Mouse (Mus musculus) heart, embryonic 10.5 days (tissue): ENCODE measurements around the gene Prcd. TPM values are rescaled to one million over a fixed set of nuclear protein-coding genes. Genes with fewer than 3 reads are reported as not detected.

Experiments
- DNase-seq: peaks from one replicate; pipeline ENCODE4 v3.0.0-alpha.2; 2017; ENCODE audit warnings: low spot score
- H3K27ac ChIP-seq: fragments of 300-500 bp; sonication (generic); 2 replicates; pipeline ENCODE4 v1.5.1; 2016; ENCODE audit warnings: mild to moderate bottlenecking
- H3K27me3 ChIP-seq: fragments of 300-500 bp; sonication (generic); 2 replicates; pipeline ENCODE4 v1.6.1; 2016; ENCODE audit warnings: mild to moderate bottlenecking; ENCODE audit not compliant: poor library complexity, insufficient read depth, severe bottlenecking
- H3K36me3 ChIP-seq: fragments of 300-500 bp; sonication (generic); 2 replicates; pipeline ENCODE4 v1.6.1; 2016; ENCODE audit warnings: mild to moderate bottlenecking, moderate library complexity
- H3K4me1 ChIP-seq: fragments of 300-500 bp; sonication (generic); 2 replicates; pipeline ENCODE4 v1.6.1; 2016; ENCODE audit warnings: mild to moderate bottlenecking
- H3K4me3 ChIP-seq: fragments of 300-500 bp; sonication (generic); 2 replicates; pipeline ENCODE4 v1.5.1; 2016; ENCODE audit warnings: mild to moderate bottlenecking, moderate library complexity
- H3K9me3 ChIP-seq: fragments of 300-500 bp; sonication (generic); 2 replicates; pipeline ENCODE4 v1.6.1; 2016; ENCODE audit warnings: mild to moderate bottlenecking, moderate library complexity
- WGBS: fragments of 180-500 bp; shearing (Covaris S2); methylation state at CpG from one replicate; pipeline ENCODE4 v1.1.7; 2016; 5-methylcytosine and 5-hydroxymethylcytosine counted together
- polyA plus RNA-seq: library from polyadenylated mRNA; unstranded; fragments of >200 nt; fragmentation: Nextera tagmentation; extraction: Ambion mirVana; gene quantifications from 2 replicates; pipeline ENCODE4 v1.2.1, GENCODE M21; 2016

Prcd gene
- polyA plus RNA-seq, 1 experiment from 2014 or later: 0.60 TPM

- Histone ChIP-seq H3K27me3 (peaks cover 51% of the 10 kb centered on the region), H3K36me3 (no peaks in the 10 kb centered on the region), H3K4me1 (peaks cover 25% of the 10 kb centered on the region), H3K4me3 (peak overlapping the region; percentile 61; the same call in 1 of the 2 replicates), H3K27ac (no peak overlapping the region), H3K9me3 (no peaks in the 10 kb centered on the region)
- no peak for DNase-seq
- WGBS: 25% methylated on average over 23 of the region's 23 CpGs
Measured at GRCm38 (mm10) chr11:116695194-116695880, 42.0 kb downstream of the Prcd start.

GRCm38 (mm10) chr11:116696426-116696825 lies 43.1 kb downstream of the Prcd start:
- Histone ChIP-seq H3K36me3 (no peaks in the 10 kb centered on the region), H3K4me1 (peaks cover 28% of the 10 kb centered on the region), H3K9me3 (no peaks in the 10 kb centered on the region), H3K27ac (no peak overlapping the region), H3K27me3 (peaks cover 51% of the 10 kb centered on the region), H3K4me3 (no peak overlapping the region)
- 74% methylated on average over 4 of the region's 4 CpGs for WGBS
- no peak for DNase-seq

GRCm38 (mm10) chr11:116697521-116697920 lies 44.2 kb downstream of the Prcd start:
- Histone ChIP-seq H3K4me3 (no peak overlapping the region), H3K27me3 (peaks cover 51% of the 10 kb centered on the region), H3K9me3 (no peaks in the 10 kb centered on the region), H3K27ac (no peak overlapping the region), H3K4me1 (peaks cover 30% of the 10 kb centered on the region), H3K36me3 (no peaks in the 10 kb centered on the region)
- 58% methylated on average over 9 of the region's 9 CpGs for WGBS
- DNase-seq: no peak

GRCm38 (mm10) chr11:116701377-116701841 lies 48.1 kb downstream of the Prcd start:
- no peaks in the 10 kb centered on the region for H3K9me3 ChIP-seq
- H3K36me3 ChIP-seq: no peaks in the 10 kb centered on the region
- whole genome bisulfite sequencing: 50% methylated on average over 5 of the region's 5 CpGs
- H3K4me3 ChIP-seq: no peak overlapping the region
- H3K27ac ChIP-seq: no peak overlapping the region
- peaks cover 13% of the 10 kb centered on the region for H3K27me3 ChIP-seq
- DNase-seq: no peak
- peaks cover 11% of the 10 kb centered on the region for H3K4me1 ChIP-seq

- no peak for DNase-seq
- peaks cover 5% of the 10 kb centered on the region; the same call in 1 of the 2 replicates for H3K4me1 ChIP-seq
- no peaks in the 10 kb centered on the region for H3K27me3 ChIP-seq
- whole genome bisulfite sequencing: 80% methylated on average over 8 of the region's 8 CpGs
- H3K9me3 ChIP-seq: no peaks in the 10 kb centered on the region
- no peak overlapping the region for H3K27ac ChIP-seq
- H3K4me3 ChIP-seq: no peak overlapping the region
- H3K36me3 ChIP-seq: no peaks in the 10 kb centered on the region
Measured at GRCm38 (mm10) chr11:116704336-116705035, 51.2 kb downstream of the Prcd start.

- H3K4me3 ChIP-seq: no peak overlapping the region
- H3K27me3 ChIP-seq: no peaks in the 10 kb centered on the region
- no peaks in the 10 kb centered on the region for H3K36me3 ChIP-seq
- no peak for DNase-seq
- 89% methylated on average over 10 of the region's 10 CpGs for WGBS
- no peaks in the 10 kb centered on the region for H3K9me3 ChIP-seq
- H3K4me1 ChIP-seq: peaks cover 5% of the 10 kb centered on the region; the same call in 1 of the 2 replicates
- no peak overlapping the region for H3K27ac ChIP-seq
Measured at GRCm38 (mm10) chr11:116705204-116705608, 51.9 kb downstream of the Prcd start.

GRCm38 (mm10) chr11:116706363-116706762 lies 53.0 kb downstream of the Prcd start:
- H3K27ac ChIP-seq: no peak overlapping the region
- H3K4me1 ChIP-seq: peaks cover 3% of the 10 kb centered on the region; the same call in 1 of the 2 replicates
- H3K4me3 ChIP-seq: no peak overlapping the region
- no peaks in the 10 kb centered on the region for H3K36me3 ChIP-seq
- H3K27me3 ChIP-seq: no peaks in the 10 kb centered on the region
- no peak for DNase-seq
- WGBS: 69% methylated on average over 7 of the region's 7 CpGs
- H3K9me3 ChIP-seq: no peaks in the 10 kb centered on the region

GRCm38 (mm10) chr11:116710171-116710570 lies 56.8 kb downstream of the Prcd start:
- H3K4me1 ChIP-seq: no peaks in the 10 kb centered on the region
- H3K27ac ChIP-seq: no peak overlapping the region
- H3K4me3 ChIP-seq: no peak overlapping the region
- 85% methylated on average over 10 of the region's 10 CpGs for WGBS
- H3K27me3 ChIP-seq: no peaks in the 10 kb centered on the region
- H3K36me3 ChIP-seq: no peaks in the 10 kb centered on the region
- DNase-seq: peak; percentile 25
- no peaks in the 10 kb centered on the region for H3K9me3 ChIP-seq

GRCm38 (mm10) chr11:116710793-116711192 lies 57.5 kb downstream of the Prcd start:
- 87% methylated on average over 10 of the region's 10 CpGs for WGBS
- H3K4me1 ChIP-seq: no peaks in the 10 kb centered on the region
- DNase-seq: peak; percentile 71
- H3K36me3 ChIP-seq: no peaks in the 10 kb centered on the region
- no peaks in the 10 kb centered on the region for H3K27me3 ChIP-seq
- H3K27ac ChIP-seq: no peak overlapping the region
- H3K4me3 ChIP-seq: no peak overlapping the region
- H3K9me3 ChIP-seq: no peaks in the 10 kb centered on the region

- WGBS: 88% methylated on average over 12 of the region's 12 CpGs
- DNase-seq: peak; percentile 36
Measured at GRCm38 (mm10) chr11:116714052-116714451, 60.7 kb downstream of the Prcd start.

More at GRCm38 (mm10) chr11:116714052-116714451, 60.7 kb downstream of the Prcd start:
- Histone ChIP-seq H3K4me1 (no peaks in the 10 kb centered on the region), H3K36me3 (no peaks in the 10 kb centered on the region), H3K9me3 (no peaks in the 10 kb centered on the region), H3K27ac (no peak overlapping the region), H3K27me3 (no peaks in the 10 kb centered on the region), H3K4me3 (no peak overlapping the region)

Other genes starting within 250 kb of the Prcd start
- gene Rnf157, start 240.5 kb upstream of the Prcd start, polyA plus RNA-seq: 7.3 and 8.5 TPM in 2 replicates
- 36.1 and 40.5 TPM in 2 replicates for gene Ubald2, start 219.4 kb upstream of the Prcd start, polyA plus RNA-seq
- 0.30 TPM in 1 of 2 replicates, not detected in the other for gene Qrich2, start 187.3 kb upstream of the Prcd start, polyA plus RNA-seq
- gene Prpsap1, start 159.3 kb upstream of the Prcd start, polyA plus RNA-seq: 120 and 142 TPM in 2 replicates
- gene Sphk1, start 122.6 kb upstream of the Prcd start, polyA plus RNA-seq: 2.3 and 2.7 TPM in 2 replicates
- 8.5 and 10.3 TPM in 2 replicates for gene Ube2o, start 72.1 kb upstream of the Prcd start, polyA plus RNA-seq
- gene Aanat, start 67.1 kb upstream of the Prcd start, polyA plus RNA-seq: not detected in 2 replicates
- 6.7 and 8.7 TPM in 2 replicates for gene Rhbdf2, start 26.5 kb upstream of the Prcd start, polyA plus RNA-seq
- 1.0 and 2.8 TPM in 2 replicates for gene Cygb, start 779 bp downstream of the Prcd start, polyA plus RNA-seq
- gene St6galnac1, start 122.0 kb downstream of the Prcd start, polyA plus RNA-seq: not detected in 2 replicates
- 13.2 and 17.9 TPM in 2 replicates for gene Mxra7, start 174.5 kb downstream of the Prcd start, polyA plus RNA-seq
- 58.9 and 66.9 TPM in 2 replicates for gene Mettl23, start 189.7 kb downstream of the Prcd start, polyA plus RNA-seq
- gene Jmjd6, start 189.9 kb downstream of the Prcd start, polyA plus RNA-seq: 89.1 and 114 TPM in 2 replicates
- gene Mfsd11, start 198.9 kb downstream of the Prcd start, polyA plus RNA-seq: 27.0 and 27.1 TPM in 2 replicates
- 577 and 728 TPM in 2 replicates for gene Srsf2, start 199.6 kb downstream of the Prcd start, polyA plus RNA-seq